ENCODE assay signal across 8 mouse cellular contexts in the genomic region with DNA sequence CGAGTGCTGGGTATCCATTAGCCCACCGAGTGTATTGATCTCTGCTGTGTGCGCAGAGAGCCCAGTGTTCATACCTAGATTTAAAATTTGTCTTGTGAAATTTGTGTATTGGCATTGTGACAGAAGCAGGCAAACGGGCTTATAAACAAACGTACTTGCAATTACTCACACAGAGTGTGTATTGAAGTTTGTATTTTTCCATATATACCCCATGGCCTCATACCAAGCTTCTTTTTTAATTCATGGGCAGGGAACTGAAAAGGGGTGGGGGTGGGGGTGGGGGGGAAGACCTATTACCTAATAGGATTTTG. TPM values are rescaled to one million over a fixed set of nuclear protein-coding genes. Genes with fewer than 3 reads are reported as not detected.
DNase-seq lines count a peak whose midpoint lies in the region; ATAC-seq and TF ChIP-seq lines count a peak whose summit lies in the region.

No protein-coding gene starts in this region.

- H3K4me3 ChIP-seq in heart, embryonic 14.5 days (ENCODE audit: control insufficient read depth in 1 of 2, insufficient read depth in 1 of 2, low read depth in 1 of 2, low read length in 2 of 2): peak overlapping the region in 1 of 2 experiments; percentile 83; a peak in 2 of 4 replicates
- peak overlapping the region; percentile 71 to 88; a peak in 2 of 4 replicates for H3K4me3 ChIP-seq in ES-E14 (ENCODE audit: insufficient read depth in 1 of 2, low read depth in 1 of 2, low read length in 2 of 2, poor library complexity in 1 of 2, severe bottlenecking in 1 of 2)
- peak overlapping the region; percentile 79 for H3K4me3 ChIP-seq in hindbrain, embryonic 11.5 days (ENCODE audit: low read depth, low read length)
- peak overlapping the region; percentile 73 for H3K4me3 ChIP-seq in midbrain, embryonic 10.5 days

- no peaks in the 10 kb centered on the region for H3K36me3 ChIP-seq in heart, embryonic 14.5 days (ENCODE audit: control insufficient read depth, insufficient read depth, low read length)
- no peaks in the 10 kb centered on the region; the same call in 1 of the 2 replicates for H3K36me3 ChIP-seq in ES-E14 (ENCODE audit: control insufficient read depth, insufficient read depth, low read length, poor library complexity, severe bottlenecking)
- 0 out of 2 replicates have a peak, but pooled peaks cover 2% of the 10 kb centered on the region for H3K36me3 ChIP-seq in hindbrain, embryonic 11.5 days (ENCODE audit: control insufficient read depth, insufficient read depth, low read length)
- H3K36me3 ChIP-seq in midbrain, embryonic 10.5 days: peaks cover 37% of the 10 kb centered on the region

- peak overlapping the region; percentile 99 for H3K4me2 ChIP-seq in heart, embryonic 14.5 days (ENCODE audit: low read length)
- H3K4me2 ChIP-seq in hindbrain, embryonic 11.5 days (replicated peaks; ENCODE audit: low read depth, low read length): peak overlapping the region; percentile 68; the same call in 1 of the 2 replicates

- no peak overlapping the region for H3K27ac ChIP-seq in heart, embryonic 14.5 days (replicated peaks in 1 of 2; ENCODE audit: control insufficient read depth in 1 of 2, insufficient read depth in 1 of 2, low read depth in 2 of 2, low read length in 2 of 2)
- no peak overlapping the region for H3K27ac ChIP-seq in ES-E14 (ENCODE audit: insufficient read depth, low read depth, low read length, poor library complexity, severe bottlenecking)
- H3K27ac ChIP-seq in hindbrain, embryonic 11.5 days (ENCODE audit: low read depth, low read length): no peak overlapping the region
- H3K27ac ChIP-seq in midbrain, embryonic 10.5 days (replicated peaks): peak overlapping the region; percentile 95; the same call in 1 of the 2 replicates

- ATAC-seq in heart, embryonic 14.5 days (ENCODE audit: insufficient number of reproducible peaks, insufficient read depth, low FRiP score, low read depth): no peak
- ATAC-seq in hindbrain, embryonic 11.5 days (ENCODE audit: low FRiP score): no peak

- H3K4me1 ChIP-seq in heart, embryonic 14.5 days (ENCODE audit: control insufficient read depth in 2 of 2, insufficient read depth in 2 of 2, low read length in 2 of 2): no peaks in the 10 kb centered on the region
- H3K4me1 ChIP-seq in ES-E14 (ENCODE audit: control insufficient read depth in 2 of 2, insufficient read depth in 2 of 2, low read length in 2 of 2, poor library complexity in 1 of 2): peaks cover 0 to 12% of the 10 kb centered on the region in 2 experiments; a peak in 2 of 4 replicates
- H3K4me1 ChIP-seq in hindbrain, embryonic 11.5 days (replicated peaks; ENCODE audit: control insufficient read depth, insufficient read depth, low read length): no peaks in the 10 kb centered on the region
- peaks cover 22% of the 10 kb centered on the region for H3K4me1 ChIP-seq in midbrain, embryonic 10.5 days

- no peaks in the 10 kb centered on the region for H3K9me3 ChIP-seq in heart, embryonic 14.5 days (ENCODE audit: control insufficient read depth, low read length)
- H3K9me3 ChIP-seq in ES-E14 (ENCODE audit: control insufficient read depth, insufficient read depth, low read depth, low read length): 0 out of 2 replicates have a peak, but pooled peaks cover 4% of the 10 kb centered on the region
- H3K9me3 ChIP-seq in hindbrain, embryonic 11.5 days (ENCODE audit: control insufficient read depth, low read length): no peaks in the 10 kb centered on the region
- H3K9me3 ChIP-seq in midbrain, embryonic 10.5 days (replicated peaks): no peaks in the 10 kb centered on the region

- H3K27me3 ChIP-seq in heart, embryonic 14.5 days (ENCODE audit: control insufficient read depth, insufficient read depth, low read length): no peaks in the 10 kb centered on the region
- H3K27me3 ChIP-seq in hindbrain, embryonic 11.5 days (ENCODE audit: control insufficient read depth, insufficient read depth, low read length): no peaks in the 10 kb centered on the region
- H3K27me3 ChIP-seq in midbrain, embryonic 10.5 days (ENCODE audit: low read depth, poor library complexity, severe bottlenecking): no peaks in the 10 kb centered on the region

- no peak overlapping the region for H3K9ac ChIP-seq in heart, embryonic 14.5 days (ENCODE audit: low read length)
- H3K9ac ChIP-seq in ES-E14 (ENCODE audit: insufficient read depth, low read depth, low read length, poor library complexity, severe bottlenecking): peak overlapping the region; percentile 39; the same call in 1 of the 2 replicates
- H3K9ac ChIP-seq in hindbrain, embryonic 11.5 days (ENCODE audit: low read depth, low read length): no peak overlapping the region; the same call in 1 of the 2 replicates

- in situ Hi-C loops in ES-E14 (cut with MboI; ENCODE audit: low sequenced_read_pairs in 2 of 2, unreplicated experiment in 2 of 2): no loop called here

- 74% methylated on average over 5 of the region's 5 CpGs for WGBS in heart, embryonic 14.5 days
- 56% methylated on average over 5 of the region's 5 CpGs for WGBS in hindbrain, embryonic 11.5 days
- 70% methylated on average over 5 of the region's 5 CpGs for WGBS in midbrain, embryonic 10.5 days

- no peak for DNase-seq in heart, adult 11 months
- no peak for DNase-seq in ES-E14 (ENCODE audit: low read depth, low spot score)
- DNase-seq in hindbrain, embryonic 11.5 days (ENCODE audit: low spot score): no peak
- no peak for DNase-seq in midbrain, embryonic 10.5 days (ENCODE audit: low spot score)
- DNase-seq in right cerebral cortex, postnatal 10 days (ENCODE audit: low spot score in 2 of 2): no peak
- DNase-seq in urinary bladder, postnatal 36 days (ENCODE audit: low spot score in 2 of 2): no peak
- no peak for DNase-seq in cerebellum, adult 9-10 months

TF ChIP-seq in ES-E14, 5 proteins besides CTCF, POLR2A, EP300 and RAD21:
- TF ChIP-seq HCFC1 (IDR thresholded peaks at IDR 0.05; ENCODE audit: borderline replicate concordance, insufficient read depth, low read length) (no peak), CHD2 (IDR thresholded peaks at IDR 0.05; ENCODE audit: low read depth, low read length) (no peak)

RNA-seq across cellular contexts. Expression of a gene that starts 1.5 kb away (rescaled TPM):
- 5.5 and 8.2 TPM in 2 replicates for polyA plus RNA-seq in heart, embryonic 14.5 days (2014; fragmentation: Nextera tagmentation; extraction: Ambion mirVana)
- total RNA-seq in ES-E14 (2012; rRNA removed): 18.2 and 19.9 TPM in 2 replicates
- 19.6 and 39.5 TPM in 2 replicates for polyA plus RNA-seq in hindbrain, embryonic 11.5 days (2014; fragmentation: Nextera tagmentation; extraction: Ambion mirVana)
- 15.1 and 19.8 TPM in 2 replicates for polyA plus RNA-seq in midbrain, embryonic 10.5 days (2016; fragmentation: Nextera tagmentation; extraction: Ambion mirVana)
